Mouse (Mus musculus): ENCODE data around the gene 4930550L24Rik.

The 4930550L24Rik gene

DNA sequence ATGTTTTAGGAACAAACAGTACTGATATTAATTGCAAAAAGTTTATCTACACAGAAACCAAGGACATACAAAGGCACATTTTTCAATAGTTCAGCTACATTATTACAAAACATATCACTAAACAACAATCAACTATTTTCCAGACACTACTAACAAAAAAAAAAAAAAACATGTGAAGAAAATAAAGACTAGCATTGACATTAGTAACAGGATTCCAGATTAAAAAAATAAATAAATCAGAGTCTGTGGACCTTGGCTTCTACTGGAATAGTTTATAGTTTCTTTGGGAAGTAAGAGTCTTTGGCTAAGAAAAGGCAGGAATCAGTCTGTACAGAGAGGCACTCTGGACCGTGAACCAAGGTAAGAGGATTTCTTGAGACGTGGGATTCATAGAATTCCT, at the start of gene 4930550L24Rik:
Gene 4930550L24Rik (plus strand): TSS at position 301 of the 400 bp plus-strand sequence.
- no peak for DNase-seq

DNA sequence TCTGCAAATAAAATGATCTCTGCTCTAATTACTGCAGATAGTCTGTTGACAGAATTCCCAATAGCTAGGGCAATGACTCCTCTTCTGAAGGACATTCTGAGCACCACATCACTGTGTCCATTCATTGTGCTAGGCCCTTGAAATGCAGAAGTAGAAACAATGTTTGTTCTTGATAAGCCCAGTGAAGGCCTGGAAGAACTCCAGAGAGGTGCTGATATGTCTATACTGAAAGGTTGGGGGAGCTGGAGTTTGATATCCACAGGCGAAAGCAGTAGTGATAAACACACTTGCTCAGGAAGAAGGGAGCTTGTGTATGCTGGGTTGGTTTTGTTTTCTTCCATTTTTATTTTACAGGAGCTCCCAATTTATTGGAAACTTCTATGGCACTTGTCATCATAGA, 8.4 kb upstream of the 4930550L24Rik start:
- no peak for DNase-seq

DNA sequence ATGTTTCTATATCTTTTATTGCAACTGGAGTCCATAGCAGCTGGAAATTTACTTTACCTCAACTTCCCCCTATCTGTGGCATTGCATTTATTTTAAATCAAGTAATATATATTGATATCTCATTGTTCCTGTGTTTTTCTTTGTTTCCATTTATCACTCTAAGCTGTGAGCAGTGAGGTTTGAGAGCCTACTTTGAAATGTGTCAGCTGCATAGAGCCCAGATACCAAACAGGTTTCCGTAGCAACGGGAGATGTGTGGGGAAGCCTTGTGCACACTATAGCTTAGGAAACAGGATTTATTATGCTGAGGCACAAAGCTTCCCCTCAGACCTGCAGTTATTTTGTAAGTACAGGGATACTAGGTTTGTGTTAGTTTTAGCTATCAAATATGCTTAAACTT, 58.8 kb downstream of the 4930550L24Rik start:
- peak; percentile 2 for DNase-seq

Data from layer of hippocampus, adult 9-11 months (tissue).